Mouse (Mus musculus) kidney, embryonic 16.5 days (tissue): ENCODE data around the gene Sstr1. TPM values are rescaled to one million over a fixed set of nuclear protein-coding genes. Genes with fewer than 3 reads are reported as not detected.

Experiments used
- ATAC-seq: fragments of 200-750 bp; cut with Nextera tagmentation; 2 replicates; pipeline ENCODE4 v1.8.0; 2017; ENCODE audit warnings: moderate TSS enrichment; ENCODE audit not compliant: low FRiP score, low TSS enrichment
- H3K27ac ChIP-seq: fragments of 300-500 bp; sonication (generic); 2 replicates; pipeline ENCODE4 v1.5.1; 2014; ENCODE audit warnings: low read length
- H3K27me3 ChIP-seq: fragments of 300-500 bp; sonication (generic); 2 replicates; pipeline ENCODE4 v1.6.1; 2014; ENCODE audit warnings: low read length, control low read depth, mixed read lengths; ENCODE audit not compliant: insufficient read depth
- H3K36me3 ChIP-seq: fragments of 300-500 bp; sonication (generic); 2 replicates; pipeline ENCODE4 v1.6.1; 2014; ENCODE audit warnings: low read length, control low read depth, mixed read lengths; ENCODE audit not compliant: insufficient read depth
- H3K4me1 ChIP-seq: fragments of 300-500 bp; sonication (generic); 2 replicates; pipeline ENCODE4 v1.6.1; 2014; ENCODE audit warnings: low read length, control low read depth, mixed read lengths; ENCODE audit not compliant: insufficient read depth
- H3K4me2 ChIP-seq: fragments of 300-500 bp; sonication (generic); replicated peaks from 2 replicates; pipeline ENCODE4 v1.6.1; 2014; ENCODE audit warnings: low read depth, low read length
- H3K4me3 ChIP-seq: fragments of 300-500 bp; sonication (generic); 2 replicates; pipeline ENCODE4 v1.5.1; 2014; ENCODE audit warnings: mild to moderate bottlenecking, low read length
- H3K9ac ChIP-seq: fragments of 300-500 bp; sonication (generic); replicated peaks from 2 replicates; pipeline ENCODE4 v1.6.1; 2014; ENCODE audit warnings: low read length
- H3K9me3 ChIP-seq: fragments of 300-500 bp; sonication (generic); 2 replicates; pipeline ENCODE4 v1.6.1; 2016; ENCODE audit warnings: low read length, control low read depth
- WGBS: fragments of 180-500 bp; shearing (Covaris S2); extraction: QIAGEN DNeasy Blood & Tissue Kit; methylation state at CpG from one replicate; pipeline ENCODE4 v1.1.7; 2014; 5-methylcytosine and 5-hydroxymethylcytosine counted together
- polyA plus RNA-seq: library from polyadenylated mRNA; unstranded; fragments of >200 nt; fragmentation: Nextera tagmentation; extraction: Ambion mirVana; gene quantifications from 2 replicates; pipeline ENCODE4 v1.2.1, GENCODE M21; 2015

Gene Sstr1
- polyA plus RNA-seq, 1 experiment from 2014 or later: 1.3 TPM

DNA sequence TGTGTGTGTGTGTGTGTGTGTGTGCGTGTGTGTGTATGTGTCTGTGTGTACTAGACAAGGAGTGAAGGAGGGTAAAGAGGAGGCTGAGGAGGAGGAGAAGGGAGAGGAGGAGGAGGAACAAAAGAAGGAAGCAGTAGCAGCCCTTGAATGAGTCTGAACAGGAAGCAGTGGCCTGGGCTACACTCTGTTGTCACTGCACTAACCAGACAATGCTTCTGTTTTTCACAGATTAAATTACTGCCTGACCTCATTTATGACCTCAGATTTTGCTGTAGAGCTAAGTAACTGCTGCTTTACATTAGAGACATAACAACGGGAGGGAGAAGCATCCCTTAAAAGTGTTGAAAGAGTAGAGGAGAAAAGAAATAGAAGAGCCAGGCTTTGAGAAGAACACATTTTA, 4.6 kb downstream of the Sstr1 start:
- H3K27ac ChIP-seq: no peak overlapping the region
- H3K9me3 ChIP-seq: no peaks in the 10 kb centered on the region
- H3K4me2 ChIP-seq: no peak overlapping the region
- H3K27me3 ChIP-seq: peaks cover 28% of the 10 kb centered on the region
- no peak for ATAC-seq
- H3K4me1 ChIP-seq: peaks cover 30% of the 10 kb centered on the region
- 66% methylated on average over 2 of the region's 2 CpGs for WGBS
- H3K9ac ChIP-seq: no peak overlapping the region
- H3K36me3 ChIP-seq: no peaks in the 10 kb centered on the region
- no peak overlapping the region for H3K4me3 ChIP-seq

- H3K27ac ChIP-seq: no peak overlapping the region
- 97% methylated on average over 3 of the region's 3 CpGs for whole genome bisulfite sequencing
- peaks cover 9% of the 10 kb centered on the region for H3K4me1 ChIP-seq
- no peaks in the 10 kb centered on the region for H3K36me3 ChIP-seq
- H3K9me3 ChIP-seq: no peaks in the 10 kb centered on the region
- ATAC-seq: no peak
- H3K4me2 ChIP-seq: no peak overlapping the region
- no peak overlapping the region for H3K9ac ChIP-seq
- H3K27me3 ChIP-seq: peaks cover 4% of the 10 kb centered on the region; the same call in 1 of the 2 replicates
- no peak overlapping the region for H3K4me3 ChIP-seq
Observed at GRCm38 (mm10) chr12:58219078-58219477, 7.5 kb downstream of the Sstr1 start.

- H3K27ac ChIP-seq: no peak overlapping the region
- 68% methylated on average over 5 of the region's 5 CpGs for WGBS
- ATAC-seq: no peak
- H3K9ac ChIP-seq: no peak overlapping the region
- no peaks in the 10 kb centered on the region for H3K27me3 ChIP-seq
- H3K4me1 ChIP-seq: no peaks in the 10 kb centered on the region
- no peak overlapping the region for H3K4me3 ChIP-seq
- H3K9me3 ChIP-seq: no peaks in the 10 kb centered on the region
- no peak overlapping the region for H3K4me2 ChIP-seq
- no peaks in the 10 kb centered on the region for H3K36me3 ChIP-seq
Observed at GRCm38 (mm10) chr12:58225644-58226043, 14.1 kb downstream of the Sstr1 start.

DNA sequence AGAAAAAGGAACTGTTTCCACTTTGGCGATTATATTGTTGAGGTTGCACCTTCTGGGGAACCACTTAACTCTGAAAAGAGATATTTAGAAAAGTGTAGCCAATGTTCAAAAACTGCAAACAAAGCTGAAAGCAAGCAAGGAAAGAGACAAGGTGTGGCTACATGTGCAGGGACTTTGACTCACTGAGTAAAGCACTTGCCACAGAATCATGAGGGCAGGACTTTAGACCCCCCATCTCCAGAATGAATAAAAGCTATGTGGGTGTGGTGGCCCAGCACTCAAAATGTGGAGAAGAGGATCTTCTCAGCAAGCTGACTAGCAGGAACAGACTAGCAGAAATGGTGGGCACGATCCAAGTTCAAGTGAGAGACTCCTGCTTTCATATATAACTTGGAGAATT, 20.9 kb downstream of the Sstr1 start:
- no peaks in the 10 kb centered on the region for H3K36me3 ChIP-seq
- H3K9me3 ChIP-seq: no peaks in the 10 kb centered on the region
- 85% methylated on average over 2 of the region's 2 CpGs for WGBS
- ATAC-seq: no peak
- no peak overlapping the region for H3K9ac ChIP-seq
- no peak overlapping the region for H3K4me3 ChIP-seq
- no peaks in the 10 kb centered on the region for H3K4me1 ChIP-seq
- H3K4me2 ChIP-seq: no peak overlapping the region
- no peak overlapping the region for H3K27ac ChIP-seq
- H3K27me3 ChIP-seq: no peaks in the 10 kb centered on the region

- Histone ChIP-seq H3K9me3 (no peaks in the 10 kb centered on the region), H3K9ac (no peak overlapping the region), H3K36me3 (no peaks in the 10 kb centered on the region), H3K4me1 (no peaks in the 10 kb centered on the region), H3K4me2 (no peak overlapping the region), H3K27me3 (no peaks in the 10 kb centered on the region), H3K27ac (no peak overlapping the region), H3K4me3 (no peak overlapping the region)
- WGBS: 96% methylated on average over 1 of the region's 1 CpGs
- ATAC-seq: no peak
Observed at GRCm38 (mm10) chr12:58251901-58252300, 40.3 kb downstream of the Sstr1 start.

Other genes with a start within 250 kb of the Sstr1 start
- 14.1 and 14.8 TPM in 2 replicates for gene Clec14a, start 57.5 kb downstream of the Sstr1 start, polyA plus RNA-seq